Mouse (Mus musculus): Measurements from ENCODE around the gene Slc27a3.
A peak's percentile ranks its signal among the peaks of the same experiment; 100 is the strongest.

Gene Slc27a3

GRCm38 (mm10) chr3:90389511-90390490 is at the start of gene Slc27a3:
Gene Slc27a3, minus strand, starts transcription at chr3:90389938.
- peak; percentile 83 for DNase-seq (ENCODE audit: low spot score)

- no peak for DNase-seq (ENCODE audit: low spot score)
These were observed 47.4 kb upstream of the Slc27a3 start for GRCm38 (mm10) chr3:90437131-90437530.

- DNase-seq (ENCODE audit: low spot score), result no peak
These were observed 44.5 kb upstream of the Slc27a3 start for GRCm38 (mm10) chr3:90434073-90434730.

GRCm38 (mm10) chr3:90433381-90434020 is 43.8 kb upstream of the Slc27a3 start, which contains the start of gene Ints3:
Gene Ints3, minus strand, starts transcription at chr3:90433622.
- DNase-seq (ENCODE audit: low spot score), result peak; percentile 100

- no peak for DNase-seq (ENCODE audit: low spot score)
These were observed 43.1 kb upstream of the Slc27a3 start for GRCm38 (mm10) chr3:90432811-90433219.

GRCm38 (mm10) chr3:90432348-90432747 is 42.6 kb upstream of the Slc27a3 start:
- no peak for DNase-seq (ENCODE audit: low spot score)

- peak; percentile 89 for DNase-seq (ENCODE audit: low spot score)
These were observed 39.8 kb upstream of the Slc27a3 start for GRCm38 (mm10) chr3:90429576-90429975.

- no peak for DNase-seq (ENCODE audit: low spot score)
These were observed 38.4 kb upstream of the Slc27a3 start for GRCm38 (mm10) chr3:90428186-90428585.

- DNase-seq (ENCODE audit: low spot score), result no peak
These were observed 37.8 kb upstream of the Slc27a3 start for GRCm38 (mm10) chr3:90427574-90427973.

- no peak for DNase-seq (ENCODE audit: low spot score)
These were observed 35.8 kb upstream of the Slc27a3 start for GRCm38 (mm10) chr3:90425499-90425898.

- no peak for DNase-seq (ENCODE audit: low spot score)
These were observed 33.8 kb upstream of the Slc27a3 start for GRCm38 (mm10) chr3:90423549-90423948.

- DNase-seq (ENCODE audit: low spot score), result no peak
These were observed 31.0 kb upstream of the Slc27a3 start for GRCm38 (mm10) chr3:90420696-90421095.

- DNase-seq (ENCODE audit: low spot score), result no peak
These were observed 23.3 kb upstream of the Slc27a3 start for GRCm38 (mm10) chr3:90413011-90413396.

- no peak for DNase-seq (ENCODE audit: low spot score)
These were observed 22.7 kb upstream of the Slc27a3 start for GRCm38 (mm10) chr3:90412312-90413010.

GRCm38 (mm10) chr3:90408721-90409120 is 19.0 kb upstream of the Slc27a3 start:
- no peak for DNase-seq (ENCODE audit: low spot score)

- DNase-seq (ENCODE audit: low spot score), result no peak
These were observed 16.7 kb upstream of the Slc27a3 start for GRCm38 (mm10) chr3:90406414-90406813.

GRCm38 (mm10) chr3:90404609-90405008 is 14.9 kb upstream of the Slc27a3 start:
- peak; percentile 57 for DNase-seq (ENCODE audit: low spot score)

- no peak for DNase-seq (ENCODE audit: low spot score)
These were observed 14.4 kb upstream of the Slc27a3 start for GRCm38 (mm10) chr3:90404121-90404520.

- no peak for DNase-seq (ENCODE audit: low spot score)
These were observed 11.3 kb upstream of the Slc27a3 start for GRCm38 (mm10) chr3:90400993-90401392.

- DNase-seq (ENCODE audit: low spot score), result no peak
These were observed 5.9 kb upstream of the Slc27a3 start for GRCm38 (mm10) chr3:90395629-90396028.

GRCm38 (mm10) chr3:90392661-90393060 is 2.9 kb upstream of the Slc27a3 start:
- no peak for DNase-seq (ENCODE audit: low spot score)

GRCm38 (mm10) chr3:90391941-90392340 is 2.2 kb upstream of the Slc27a3 start:
- DNase-seq (ENCODE audit: low spot score), result no peak

Measured in yolk sac, embryonic 10.5 days (tissue).